Mouse (Mus musculus): ENCODE measurements around the gene Itm2b.

GRCm38 (mm10) chr14:73402296-73403035, 17.4 kb upstream of the Itm2b start:
- TF ChIP-seq CTCF (IDR thresholded peaks at IDR 0.05; ENCODE audit: low read depth, low read length) = no peak
- no peak for TF ChIP-seq GATA1 (IDR thresholded peaks at IDR 0.05; ENCODE audit: borderline replicate concordance, low read length)
- no peak for TF ChIP-seq TAL1 (conservative IDR thresholded peaks at IDR 0.05; ENCODE audit: low read depth, low read length)
